Mouse (Mus musculus) heart, embryonic 16.5 days (tissue): ENCODE data around the gene Nt5m. TPM values are rescaled to one million over a fixed set of nuclear protein-coding genes. Genes with fewer than 3 reads are reported as not detected.

Source experiments
- ATAC-seq: fragments of 200-750 bp; cut with Nextera tagmentation; replicated peaks from 2 replicates; pipeline ENCODE4 v1.8.0; 2017; ENCODE audit warnings: moderate number of reproducible peaks; ENCODE audit not compliant: insufficient read depth, low FRiP score; ENCODE audit errors: extremely low read depth
- H3K27ac ChIP-seq: fragments of 300-500 bp; sonication (generic); 2 replicates; pipeline ENCODE4 v1.5.1; 2014; ENCODE audit warnings: mild to moderate bottlenecking, low read length, control low read depth, moderate library complexity
- H3K27me3 ChIP-seq: fragments of 300-500 bp; sonication (generic); 2 replicates; pipeline ENCODE4 v1.6.1; 2014; ENCODE audit warnings: low read length, mixed read lengths; ENCODE audit not compliant: control insufficient read depth, insufficient read depth
- H3K36me3 ChIP-seq: fragments of 300-500 bp; sonication (generic); 2 replicates; pipeline ENCODE4 v1.6.1; 2014; ENCODE audit not compliant: control insufficient read depth, insufficient read depth
- H3K4me1 ChIP-seq: fragments of 300-500 bp; sonication (generic); 2 replicates; pipeline ENCODE4 v1.6.1; 2014; ENCODE audit warnings: low read length, mixed read lengths; ENCODE audit not compliant: control insufficient read depth, insufficient read depth
- H3K4me2 ChIP-seq: fragments of 300-500 bp; sonication (generic); 2 replicates; pipeline ENCODE4 v1.6.1; 2014; ENCODE audit warnings: low read depth, mild to moderate bottlenecking, control low read depth, low read length
- H3K4me3 ChIP-seq: fragments of 300-500 bp; sonication (generic); 2 replicates; pipeline ENCODE4 v1.5.1; 2014; ENCODE audit warnings: mild to moderate bottlenecking, control low read depth, low read length
- H3K9ac ChIP-seq: fragments of 300-500 bp; sonication (generic); 2 replicates; pipeline ENCODE4 v1.6.1; 2014; ENCODE audit warnings: low read length, control low read depth
- H3K9me3 ChIP-seq: fragments of 300-500 bp; sonication (generic); replicated peaks from 2 replicates; pipeline ENCODE4 v1.6.1; 2016; ENCODE audit warnings: low read length; ENCODE audit not compliant: control insufficient read depth
- WGBS: fragments of 180-500 bp; shearing (Covaris S2); extraction: QIAGEN DNeasy Blood & Tissue Kit; methylation state at CpG from one replicate; pipeline ENCODE4 v1.1.7; 2014; 5-methylcytosine and 5-hydroxymethylcytosine counted together
- polyA plus RNA-seq: library from polyadenylated mRNA; unstranded; fragments of >200 nt; fragmentation: Nextera tagmentation; extraction: Ambion mirVana; gene quantifications from 2 replicates; pipeline ENCODE4 v1.2.1, GENCODE M21; 2015

The Nt5m gene
- polyA plus RNA-seq, 1 experiment from 2014 or later, result 42.4 TPM

- peak overlapping the region; percentile 91 for H3K4me3 ChIP-seq
- peak; percentile 76 for ATAC-seq
- H3K4me2 ChIP-seq, result peak overlapping the region; percentile 80
- peaks cover 13% of the 10 kb centered on the region for H3K4me1 ChIP-seq
- H3K9ac ChIP-seq, result peak overlapping the region; percentile 96
- under 1% methylated on average over 15 of the region's 15 CpGs for WGBS
- H3K27me3 ChIP-seq, result no peaks in the 10 kb centered on the region
- H3K27ac ChIP-seq, result peak overlapping the region; percentile 98
- no peaks in the 10 kb centered on the region for H3K9me3 ChIP-seq
- peaks cover 20% of the 10 kb centered on the region for H3K36me3 ChIP-seq
Measured at GRCm38 (mm10) chr11:59809071-59809669, 30.1 kb upstream of the Nt5m start.

DNA sequence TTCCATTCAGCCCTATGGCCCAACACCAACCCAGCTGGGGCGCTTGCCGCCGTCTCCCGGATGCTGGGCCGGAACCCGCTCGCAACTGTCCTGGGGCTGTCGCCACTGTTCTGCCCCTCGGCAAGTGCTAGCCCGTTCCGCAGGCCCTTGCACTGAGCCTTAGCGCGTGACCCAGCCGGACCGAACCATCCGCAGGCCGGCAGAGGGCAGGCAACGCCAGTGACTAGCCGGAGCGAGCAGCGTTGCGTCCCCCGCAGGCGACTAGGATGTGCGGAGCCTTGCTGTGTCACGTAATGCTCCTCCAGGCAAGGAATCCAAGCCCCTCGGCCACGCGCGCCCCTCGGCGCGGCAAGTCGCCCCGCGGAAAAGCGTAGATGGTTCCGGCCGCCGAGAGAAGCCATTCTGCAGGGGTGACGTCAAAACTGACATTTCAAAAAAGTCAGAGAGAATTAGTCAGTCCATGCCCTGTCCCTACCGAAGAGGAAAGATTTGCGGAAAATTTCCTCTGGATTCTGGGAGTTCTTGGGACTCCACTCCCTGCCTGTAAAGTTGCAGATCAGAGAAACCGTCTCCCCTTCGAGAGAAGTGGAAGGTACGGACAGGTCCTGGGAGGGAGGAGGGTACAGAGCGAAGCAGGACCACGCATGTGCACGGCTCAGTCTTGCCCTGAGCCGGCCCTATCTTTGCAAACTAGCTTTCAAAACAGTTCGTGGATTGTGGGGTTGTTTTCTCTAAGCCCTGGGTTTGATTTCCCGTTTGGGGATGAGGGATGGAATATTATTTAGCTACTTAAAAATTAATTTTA, 29.4 kb upstream of the Nt5m start, which contains the start of gene Flcn:
Gene Flcn (minus strand): TSS at position 347 of the 805 bp plus-strand sequence.
- H3K27me3 ChIP-seq, result no peaks in the 10 kb centered on the region

GRCm38 (mm10) chr11:59810480-59811158, 28.6 kb upstream of the Nt5m start:
- Histone ChIP-seq H3K36me3 (peaks cover 11% of the 10 kb centered on the region), H3K27ac (peak overlapping the region; percentile 98), H3K9ac (peak overlapping the region; percentile 96), H3K4me2 (peak overlapping the region; percentile 80), H3K4me1 (peaks cover 13% of the 10 kb centered on the region), H3K27me3 (no peaks in the 10 kb centered on the region), H3K9me3 (no peaks in the 10 kb centered on the region), H3K4me3 (peak overlapping the region; percentile 91)
- no peak for ATAC-seq
- 58% methylated on average over 14 of the region's 14 CpGs for WGBS

More for the DNA sequence above, 29.4 kb upstream of the Nt5m start, which contains the start of gene Flcn:
- peaks cover 13% of the 10 kb centered on the region for H3K4me1 ChIP-seq
- peak within 1 kb of the TSS; percentile 91 for H3K4me3 ChIP-seq
- H3K9me3 ChIP-seq, result no peaks in the 10 kb centered on the region
- peak within 1 kb of the TSS; percentile 96 for H3K9ac ChIP-seq
- peak within 1 kb of the TSS; percentile 98 for H3K27ac ChIP-seq
- peaks cover 14% of the 10 kb centered on the region for H3K36me3 ChIP-seq
- peak within 1 kb of the TSS; percentile 80 for H3K4me2 ChIP-seq
- ATAC-seq, result peak; percentile 92
- under 1% methylated on average over 52 of the region's 52 CpGs for whole genome bisulfite sequencing

GRCm38 (mm10) chr11:59811211-59811610, 28.0 kb upstream of the Nt5m start:
- Histone ChIP-seq H3K9ac (no peak overlapping the region), H3K4me3 (no peak overlapping the region), H3K36me3 (peaks cover 7% of the 10 kb centered on the region), H3K4me1 (peaks cover 13% of the 10 kb centered on the region), H3K27ac (no peak overlapping the region), H3K4me2 (peak overlapping the region; percentile 19; the same call in 1 of the 2 replicates), H3K9me3 (no peaks in the 10 kb centered on the region), H3K27me3 (no peaks in the 10 kb centered on the region)
- ATAC-seq, result no peak
- 48% methylated on average over 4 of the region's 4 CpGs for WGBS

DNA sequence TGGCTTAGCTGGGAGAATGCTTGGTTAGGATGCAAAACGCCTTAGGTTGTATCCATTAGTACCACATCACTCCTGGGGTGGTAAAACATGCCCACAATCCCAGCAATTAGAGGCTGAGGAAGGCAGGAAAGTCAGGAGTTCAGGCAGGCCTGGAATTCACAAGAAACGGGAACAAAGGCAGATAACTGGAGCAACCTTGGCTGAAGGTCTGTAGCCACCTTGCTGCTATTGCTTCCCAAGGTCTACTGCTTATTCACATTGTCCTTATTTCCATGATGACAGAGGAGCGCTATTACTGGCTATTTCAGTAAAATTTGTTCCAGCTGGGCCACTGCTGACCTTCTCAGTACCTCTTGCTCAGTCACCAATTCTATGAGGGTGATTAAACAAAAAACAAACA, 26.0 kb upstream of the Nt5m start:
- ATAC-seq, result no peak
- Histone ChIP-seq H3K9ac (no peak overlapping the region), H3K4me2 (no peak overlapping the region), H3K4me3 (no peak overlapping the region), H3K4me1 (peaks cover 13% of the 10 kb centered on the region), H3K27me3 (no peaks in the 10 kb centered on the region), H3K9me3 (no peaks in the 10 kb centered on the region), H3K27ac (no peak overlapping the region), H3K36me3 (peaks cover 16% of the 10 kb centered on the region)
- WGBS, result 66% methylated on average over 3 of the region's 3 CpGs

DNA sequence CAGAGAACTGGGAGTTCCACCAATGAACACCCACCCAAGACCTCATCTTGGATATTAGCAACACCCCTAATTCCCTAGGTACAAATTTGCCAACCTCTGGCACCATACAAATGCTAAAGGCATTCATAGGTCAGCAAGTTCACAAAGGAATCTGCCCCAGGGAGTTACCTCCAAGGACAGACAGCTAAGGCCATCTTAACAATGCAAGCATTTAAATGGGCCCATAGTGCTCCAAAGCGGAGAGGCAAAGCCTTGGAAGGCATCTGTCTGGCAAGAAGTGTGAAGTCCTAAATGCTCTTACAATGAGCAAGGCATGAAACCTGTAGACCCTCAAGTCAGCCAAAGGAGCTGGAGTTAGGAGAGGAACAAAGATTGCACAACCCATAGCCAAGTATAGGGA, 24.9 kb upstream of the Nt5m start:
- Histone ChIP-seq H3K9ac (no peak overlapping the region), H3K4me3 (no peak overlapping the region), H3K9me3 (no peaks in the 10 kb centered on the region), H3K27ac (no peak overlapping the region), H3K36me3 (peaks cover 26% of the 10 kb centered on the region), H3K27me3 (no peaks in the 10 kb centered on the region), H3K4me1 (peaks cover 7% of the 10 kb centered on the region), H3K4me2 (no peak overlapping the region)
- 96% methylated on average over 1 of the region's 1 CpGs for WGBS
- no peak for ATAC-seq

- no peak overlapping the region for H3K4me3 ChIP-seq
- H3K27ac ChIP-seq, result no peak overlapping the region
- 92% methylated on average over 6 of the region's 6 CpGs for WGBS
- ATAC-seq, result no peak
- H3K4me1 ChIP-seq, result peaks cover 7% of the 10 kb centered on the region
- H3K9ac ChIP-seq, result no peak overlapping the region
- no peak overlapping the region for H3K4me2 ChIP-seq
- no peaks in the 10 kb centered on the region for H3K9me3 ChIP-seq
- H3K27me3 ChIP-seq, result no peaks in the 10 kb centered on the region
- H3K36me3 ChIP-seq, result peaks cover 31% of the 10 kb centered on the region
Measured at GRCm38 (mm10) chr11:59814936-59815335, 24.3 kb upstream of the Nt5m start.

DNA sequence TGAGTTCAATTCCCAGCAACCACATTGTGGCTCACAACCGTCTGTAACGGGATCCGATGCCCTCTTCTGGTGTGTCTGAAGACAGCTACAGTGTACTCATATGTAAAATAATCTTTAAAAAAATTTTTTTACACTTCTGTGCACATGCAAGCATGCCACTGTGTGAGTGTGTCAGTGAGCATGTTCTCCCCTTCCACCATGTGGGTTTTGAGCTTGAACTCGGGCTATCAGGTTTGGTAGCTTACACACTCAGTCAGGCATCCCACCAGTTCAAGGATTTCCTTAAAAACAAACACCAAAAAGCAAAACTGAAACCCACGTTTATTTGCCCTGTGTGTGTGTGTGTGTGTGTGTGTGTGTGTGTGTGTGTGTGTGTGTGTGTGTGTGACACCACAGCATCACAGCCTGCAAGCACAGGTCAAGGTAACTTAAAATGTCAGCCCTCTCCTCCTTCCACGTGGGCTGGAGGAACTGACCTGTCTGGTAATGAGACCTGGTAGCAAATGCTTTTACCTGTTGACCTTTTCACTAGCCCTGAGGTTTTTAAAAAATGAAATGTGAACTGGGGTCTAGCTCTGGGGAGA, 23.7 kb upstream of the Nt5m start:
- Histone ChIP-seq H3K27me3 (no peaks in the 10 kb centered on the region), H3K9me3 (no peaks in the 10 kb centered on the region), H3K9ac (no peak overlapping the region), H3K4me2 (no peak overlapping the region), H3K4me3 (no peak overlapping the region), H3K36me3 (peaks cover 37% of the 10 kb centered on the region), H3K27ac (no peak overlapping the region), H3K4me1 (peaks cover 7% of the 10 kb centered on the region)
- no peak for ATAC-seq
- 87% methylated on average over 6 of the region's 6 CpGs for WGBS
